20 mouse cellular contexts compared by ENCODE assay signal in genomic region chr4:140491555-140491954, GRCm38 (mm10).
DNase-seq lines count a peak whose midpoint lies in the region; ATAC-seq and TF ChIP-seq lines count a peak whose summit lies in the region.
"Had no signal": no experiment of that assay in that cellular context is flagged by ENCODE, and none has a peak within 500 bp of the region (broad histone marks: within the 10 kb centered on the region; RNA-seq: fewer than 3 reads in every experiment).

No protein-coding gene starts in this region.

- no peak overlapping the region for H3K9ac ChIP-seq in kidney, embryonic 15.5 days
- H3K9ac ChIP-seq: heart, embryonic 15.5 days; limb, embryonic 15.5 days had no signal

- H3K4me3 ChIP-seq in kidney, embryonic 15.5 days (replicated peaks), result no peak overlapping the region
- H3K4me3 ChIP-seq in cortical plate, adult 2 months (ENCODE audit: insufficient read depth, low read length), result no peak overlapping the region
- H3K4me3 ChIP-seq: forebrain, embryonic 10.5 days; heart, embryonic 15.5 days; limb, embryonic 15.5 days had no signal

- peak; percentile 46 for TF ChIP-seq CTCF in cortical plate, adult 2 months (IDR thresholded peaks at IDR 0.05; ENCODE audit: extremely low read depth, insufficient read depth, low read length)

- H3K36me3 ChIP-seq in kidney, embryonic 15.5 days, result no peaks in the 10 kb centered on the region
- H3K36me3 ChIP-seq: forebrain, embryonic 10.5 days; heart, embryonic 15.5 days; limb, embryonic 15.5 days had no signal

- peak; percentile 19 to 21 for DNase-seq in cerebellum, postnatal 36 days
- DNase-seq in cerebellum, adult 11 months, result no peak
- DNase-seq in kidney, postnatal 4 days, result peak; percentile 37 to 40
- peak; percentile 63 for DNase-seq in right cerebral cortex, postnatal 14 days
- no peak for DNase-seq in right cerebral cortex, postnatal 10 days (ENCODE audit: low spot score in 2 of 2)
- DNase-seq in spleen, postnatal 36 days (ENCODE audit: low spot score in 2 of 2), result no peak
- DNase-seq: adrenal gland, adult 8-10 months; B cell, adult 2 months; gastrocnemius, postnatal 25 days; kidney, postnatal 14 days; lung, postnatal 36 days; midbrain, embryonic 14.5 days; thymus, postnatal 14 days had no signal

- no peak overlapping the region for H3K27ac ChIP-seq in kidney, embryonic 15.5 days
- no peak overlapping the region for H3K27ac ChIP-seq in cortical plate, adult 2 months (ENCODE audit: insufficient read depth, low read length)
- H3K27ac ChIP-seq: forebrain, embryonic 10.5 days; heart, embryonic 15.5 days; limb, embryonic 15.5 days had no signal

- 38% methylated on average over 5 of the region's 5 CpGs for WGBS in kidney, embryonic 15.5 days

- H3K9me3 ChIP-seq in kidney, embryonic 15.5 days (replicated peaks), result no peaks in the 10 kb centered on the region
- H3K9me3 ChIP-seq: forebrain, embryonic 10.5 days; heart, embryonic 15.5 days; limb, embryonic 15.5 days had no signal

- peaks cover 47% of the 10 kb centered on the region for H3K27me3 ChIP-seq in kidney, embryonic 15.5 days
- H3K27me3 ChIP-seq: heart, embryonic 15.5 days had no signal

- no peaks in the 10 kb centered on the region for H3K4me1 ChIP-seq in kidney, embryonic 15.5 days
- no peaks in the 10 kb centered on the region for H3K4me1 ChIP-seq in cortical plate, adult 2 months (ENCODE audit: control insufficient read depth, insufficient read depth, low read length)
- H3K4me1 ChIP-seq: heart, embryonic 15.5 days; limb, embryonic 15.5 days had no signal

- ATAC-seq in kidney, embryonic 15.5 days (replicated peaks; ENCODE audit: low FRiP score), result no peak
- ATAC-seq: hindbrain, embryonic 16.5 days; Patski had no signal

- H3K4me2 ChIP-seq in kidney, embryonic 15.5 days, result no peak overlapping the region
- H3K4me2 ChIP-seq: heart, embryonic 15.5 days; limb, embryonic 15.5 days had no signal

- TF ChIP-seq POLR2A in cortical plate, adult 2 months (IDR thresholded peaks at IDR 0.05; ENCODE audit: extremely low read depth, insufficient read depth, low read length), result no peak

Comparison
In these comparisons a context has a peak if more than half of its experiments do, and no peak if none do; other contexts are left out.
1. DNase-seq: peak in cerebellum, postnatal 36 days (2 of 2), kidney, postnatal 4 days (2 of 2) and right cerebral cortex, postnatal 14 days (single experiment); none in cerebellum, adult 11 months (single experiment), right cerebral cortex, postnatal 10 days (0 of 2) and spleen, postnatal 36 days (0 of 2).